Mouse (Mus musculus) heart, adult 2 months (tissue): ENCODE measurements at regions not wholly inside any gene's neighbourhood (a gene's known extent, or its start where the extent isn't known, plus 50 kb on each side); places are given as distances from the start of the nearest gene placed in this dataset.

Experiments
- CTCF ChIP-seq: fragments of 200-600 bp; IDR thresholded peaks from 2 replicates; pipeline ENCODE4 v1.8.1; 2022; ENCODE audit warnings: antibody characterized with exemption, mild to moderate bottlenecking, moderate library complexity
- POLR2A ChIP-seq: fragments of 200-500 bp; IDR thresholded peaks from 2 replicates; pipeline ENCODE4 v1.6.1; 2011; ENCODE audit warnings: mild to moderate bottlenecking, low read depth, low read length, control low read depth; ENCODE audit not compliant: insufficient read depth

DNA sequence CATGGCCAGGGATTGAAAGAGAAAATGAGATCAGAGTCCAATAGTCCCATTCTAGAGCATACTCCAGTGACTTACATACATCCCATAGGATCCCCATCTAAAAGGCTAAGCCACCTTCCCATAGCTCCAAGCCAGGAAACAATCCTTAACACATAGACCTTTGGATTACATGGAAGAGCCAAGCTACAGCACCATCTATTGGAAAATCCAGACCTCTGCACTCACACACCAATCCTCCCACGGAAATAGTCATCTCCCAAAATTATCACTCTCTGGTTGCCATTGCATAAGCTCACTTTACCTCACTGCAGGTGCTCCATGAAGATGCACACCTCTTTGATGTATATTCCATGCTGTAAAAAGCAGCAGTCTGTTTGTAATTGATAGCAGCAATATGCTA lies 543.4 kb downstream of the Nebl start:
- TF ChIP-seq CTCF, result peak; percentile 62
- no peak for TF ChIP-seq POLR2A
